Mouse (Mus musculus) layer of hippocampus, adult 8-10 months (tissue): Measurements from ENCODE around the gene Shc2. TPM values are rescaled to one million over a fixed set of nuclear protein-coding genes. Genes with fewer than 3 reads are reported as not detected.

Experiments used
- DNase-seq, 2 experiments: peaks; one replicate each; pipeline ENCODE4 v3.0.0; 2022; ENCODE audit warnings: low spot score in 2 of 2
- total RNA-seq, 4 experiments: library from RNA; stranded (reverse); gene quantifications; 2 replicates each; pipeline ENCODE4 v1.2.4; 2022

Shc2 gene
- total RNA-seq, 4 experiments from 2014 or later = 41.1 to 51.9 (median 45.4) TPM

DNA sequence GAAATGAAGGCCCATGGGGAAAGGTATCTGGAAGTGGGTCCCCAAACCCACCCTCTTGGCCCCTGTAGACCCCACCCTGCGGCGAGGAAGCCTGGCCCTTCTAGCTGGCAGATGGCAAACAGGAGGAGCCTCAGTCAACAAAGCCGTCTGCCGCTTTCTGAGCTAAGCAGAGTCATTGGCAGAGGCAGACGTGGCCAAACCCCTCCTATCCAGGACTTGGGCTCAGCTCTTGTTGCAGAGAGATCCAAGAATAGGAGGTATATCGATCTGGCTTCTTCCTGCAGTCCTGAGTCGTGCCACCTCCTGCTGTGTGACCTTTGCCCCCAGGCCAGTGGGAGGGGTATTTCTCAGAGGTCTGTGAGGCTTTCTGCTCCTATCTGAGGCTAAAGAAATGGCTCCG lies 21.9 kb downstream of the Shc2 start:
- DNase-seq = no peak

DNA sequence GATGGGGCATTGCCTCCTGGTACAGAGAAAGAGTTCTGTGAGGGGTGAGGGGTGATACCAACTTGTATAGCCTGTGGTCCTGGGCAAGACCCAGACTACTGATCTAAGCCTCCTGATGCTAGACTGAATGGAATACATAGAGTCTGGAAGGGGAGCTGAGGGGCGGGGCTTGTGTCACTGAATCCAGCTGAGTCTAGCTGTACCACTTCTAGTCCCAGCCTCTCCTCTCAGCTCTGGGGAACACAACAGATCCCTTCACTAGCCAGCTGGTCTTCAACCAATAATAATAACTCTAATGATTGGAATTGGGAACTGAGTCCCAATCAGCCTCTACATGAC lies 23.4 kb downstream of the Shc2 start:
- no peak for DNase-seq

DNA sequence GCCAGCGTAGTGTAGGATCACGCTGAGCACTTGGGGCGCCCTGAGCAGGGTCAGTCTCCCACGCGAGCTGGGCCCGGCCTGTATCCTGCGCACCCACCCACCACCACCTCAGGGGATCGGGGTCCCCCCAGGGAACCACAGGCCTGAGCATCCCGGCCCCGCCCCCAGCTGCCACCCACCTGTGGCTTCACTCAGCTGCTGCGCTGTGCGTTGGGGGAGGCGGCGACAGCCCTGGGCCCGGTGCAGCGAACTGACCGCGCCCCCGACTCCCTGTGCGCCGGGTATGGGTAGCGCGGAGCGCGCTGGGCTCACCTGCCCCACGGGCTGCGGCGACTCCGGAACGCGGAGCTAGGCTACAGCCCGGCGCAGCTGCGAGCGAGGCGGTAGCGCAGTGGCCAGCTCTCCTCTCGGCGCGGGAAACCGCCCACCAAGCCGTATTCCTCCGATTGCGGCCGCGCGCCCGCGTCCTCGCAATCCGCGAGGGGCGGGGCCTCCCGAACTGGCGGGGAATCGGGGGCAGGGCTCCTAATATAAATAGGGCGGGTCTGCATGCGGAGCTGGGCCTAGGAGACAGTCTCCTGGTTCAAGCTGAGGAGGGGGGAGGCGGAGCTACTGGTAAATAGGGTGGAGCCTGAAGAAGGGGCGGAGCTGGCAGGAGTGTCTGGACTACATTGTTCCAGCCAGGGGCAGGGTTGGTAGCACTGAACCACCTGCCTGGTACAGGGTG lies 24.0 kb downstream of the Shc2 start, which contains the start of gene C2cd4c:
TSS of gene C2cd4c (minus strand) at position 448 of the 727 bp plus-strand sequence.
- DNase-seq = peak; percentile 62 to 68

DNA sequence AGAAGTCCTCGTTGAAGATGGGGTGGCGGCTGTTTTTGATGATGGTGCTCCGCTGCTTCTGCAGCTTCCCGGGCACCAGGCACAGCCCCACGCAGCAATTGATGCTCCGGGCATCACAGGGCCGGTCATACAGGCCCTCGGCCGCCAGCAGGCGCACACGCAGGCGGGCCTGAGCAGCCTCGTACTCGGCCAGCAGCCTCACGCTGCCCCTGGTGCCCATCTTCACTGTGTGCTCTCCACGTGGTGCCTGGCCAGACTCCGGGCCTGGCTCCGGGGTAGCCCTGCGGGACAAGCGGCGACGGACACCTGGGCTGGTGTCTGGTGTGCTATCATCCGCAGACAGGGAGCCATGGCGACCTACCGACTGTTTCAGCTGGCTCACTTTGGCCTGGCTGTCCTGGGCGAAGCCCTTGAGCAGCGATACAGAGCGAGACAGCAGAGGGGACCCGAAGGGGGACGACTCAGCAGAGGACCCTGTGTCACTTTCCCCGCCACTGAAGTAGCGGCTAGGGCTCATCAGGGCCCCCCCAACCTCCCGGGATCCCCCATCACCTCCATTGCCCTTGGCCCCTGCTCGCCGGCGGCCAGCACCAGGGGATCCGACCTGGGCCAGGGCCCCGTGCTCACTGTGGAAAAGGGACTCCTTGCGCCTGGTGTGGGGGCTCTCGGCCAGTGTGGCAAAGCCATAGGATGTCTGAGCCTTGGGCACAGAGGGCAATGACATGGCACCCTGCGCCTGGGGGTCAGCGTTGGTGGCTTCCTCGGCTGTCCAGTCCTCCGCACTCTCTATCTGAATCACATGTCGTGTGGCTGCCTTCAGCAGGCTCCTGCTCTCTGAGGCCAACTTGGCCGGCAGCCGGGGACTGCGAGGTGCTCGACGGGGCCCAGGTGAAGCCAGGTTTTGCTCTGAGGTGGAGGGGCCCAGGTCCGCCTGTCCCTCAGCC lies 25.3 kb downstream of the Shc2 start:
- DNase-seq = no peak

DNA sequence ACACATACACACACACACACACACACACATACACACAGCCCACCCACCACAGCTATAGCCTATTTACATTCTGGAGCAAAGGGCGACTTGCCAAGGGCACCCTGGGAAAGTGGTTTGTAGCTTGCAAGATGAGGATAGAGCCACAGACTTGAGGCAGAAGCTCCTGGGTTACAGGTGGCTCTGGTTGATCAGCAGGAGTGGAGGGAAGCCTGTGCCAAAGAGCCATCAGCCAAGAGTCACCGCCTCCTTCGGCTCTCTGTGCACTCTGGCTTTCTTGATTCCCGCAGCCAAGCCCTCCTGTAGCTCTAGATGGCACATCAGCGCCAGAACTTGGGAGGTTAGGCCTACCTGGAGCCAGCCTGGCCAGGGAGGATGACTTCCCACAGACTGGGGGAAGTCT lies 26.4 kb downstream of the Shc2 start:
- DNase-seq = no peak

DNA sequence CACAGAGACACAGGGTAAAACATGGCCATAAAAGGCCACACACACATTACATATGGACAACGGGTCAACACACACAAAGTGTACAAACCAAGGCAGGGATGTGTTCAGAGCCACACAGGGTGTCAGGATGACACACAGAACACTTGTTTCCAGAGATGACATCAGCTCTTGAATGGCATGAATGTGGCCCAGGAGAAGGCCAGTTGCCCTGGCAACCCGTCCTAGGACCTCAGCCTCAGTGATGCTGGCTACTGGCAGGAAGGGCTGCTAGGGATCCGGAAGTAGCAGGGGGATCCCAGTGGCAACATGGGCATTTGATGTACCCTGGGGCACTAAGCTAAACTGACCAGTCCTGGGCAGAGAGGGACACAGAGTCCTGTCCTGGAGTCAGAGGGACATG lies 28.4 kb downstream of the Shc2 start:
- no peak for DNase-seq

DNA sequence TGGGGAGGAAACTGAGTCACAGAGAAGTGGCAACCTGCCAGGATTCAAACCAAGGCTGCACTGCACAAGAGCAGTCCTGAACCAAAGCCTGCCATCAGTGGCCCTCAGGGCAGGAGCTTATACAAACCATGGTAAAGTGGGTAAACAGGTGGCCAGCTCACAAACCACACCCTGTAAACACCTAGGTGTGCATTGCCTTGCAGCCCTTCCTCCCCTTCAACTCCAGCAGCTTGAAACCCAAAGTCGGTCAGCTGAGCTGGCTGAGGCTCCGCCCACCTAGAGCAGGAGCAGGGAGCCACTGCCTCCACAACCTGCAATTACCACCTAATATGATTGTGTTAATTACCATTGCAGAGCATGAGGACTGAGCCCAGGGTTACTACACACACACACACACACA lies 29.8 kb downstream of the Shc2 start:
- DNase-seq = no peak

DNA sequence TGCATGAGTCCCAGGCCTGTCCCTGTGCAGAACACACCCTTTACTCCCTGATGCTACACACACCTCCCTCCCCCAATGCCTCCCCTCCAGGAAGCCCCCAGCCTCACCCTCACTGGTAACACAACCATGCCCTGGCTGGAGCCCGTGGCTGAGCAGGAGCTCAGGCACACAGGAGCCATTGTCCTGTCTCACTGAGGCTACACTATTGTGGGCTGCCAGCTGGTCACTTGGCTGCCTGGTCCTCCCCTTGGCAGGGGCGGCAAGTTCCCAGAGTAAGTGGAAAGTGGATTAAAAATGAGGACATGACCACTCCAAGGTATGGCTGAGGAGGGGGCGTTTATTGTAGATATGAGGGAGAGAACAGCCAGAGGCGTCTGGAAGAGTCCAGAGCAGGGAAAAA lies 31.2 kb downstream of the Shc2 start:
- DNase-seq = no peak

DNA sequence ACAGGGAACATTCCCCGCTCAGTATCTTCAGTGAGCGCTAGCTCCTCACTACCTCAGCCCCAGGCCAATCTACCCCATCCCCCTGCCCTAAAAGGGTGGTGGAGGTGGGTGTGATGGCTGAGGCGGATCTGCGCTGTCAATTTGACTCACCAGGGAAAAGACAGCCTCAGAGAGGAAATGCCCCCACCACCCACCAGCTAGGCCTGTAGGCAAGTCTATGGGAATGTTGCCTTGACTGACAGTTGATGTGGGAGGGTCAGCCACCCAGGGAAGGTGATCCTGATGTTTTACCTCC lies 39.8 kb downstream of the Shc2 start:
- no peak for DNase-seq

DNA sequence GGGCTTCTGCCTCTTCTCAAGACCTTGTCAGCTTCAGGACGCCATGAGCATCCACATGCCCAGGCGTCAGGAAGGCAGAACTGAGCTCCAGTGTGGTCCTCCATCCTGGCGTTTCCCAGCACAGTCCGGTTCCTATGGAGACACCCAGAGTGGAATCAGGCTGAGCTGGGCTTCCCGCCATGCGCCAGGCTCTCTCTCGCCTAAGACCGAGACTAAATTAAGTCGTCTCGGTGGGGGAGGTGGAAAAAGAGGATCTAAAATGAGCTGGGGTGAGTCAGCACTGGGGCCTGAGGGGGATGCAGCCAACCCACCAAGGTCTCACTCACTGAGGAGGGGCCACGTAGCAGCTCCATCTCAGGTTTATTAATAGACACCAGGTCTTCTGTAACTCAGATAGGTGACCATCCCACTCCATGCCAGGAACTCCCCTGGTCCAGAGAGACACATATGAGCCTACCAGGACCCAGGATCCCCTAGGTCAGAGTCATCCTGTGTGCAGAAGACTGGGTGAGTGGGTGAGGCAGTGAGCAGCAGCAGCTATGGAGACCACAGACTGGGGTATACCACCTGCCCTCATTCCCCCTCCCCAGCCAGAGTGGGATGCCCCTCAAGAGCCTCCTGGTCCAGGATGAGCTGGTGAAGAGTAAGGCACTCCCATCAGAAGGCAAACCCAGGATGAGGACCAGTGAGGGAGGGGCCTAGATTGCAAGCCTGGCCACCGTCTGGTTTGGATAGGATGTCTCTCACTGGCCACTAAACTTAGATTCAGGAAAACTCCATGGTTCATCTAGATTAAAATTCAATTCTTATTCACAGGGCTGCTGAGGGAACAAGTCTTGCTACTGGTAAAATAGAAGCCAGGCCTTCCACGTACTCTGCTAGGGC lies 40.4 kb downstream of the Shc2 start:
- peak; percentile 64 to 70 for DNase-seq

DNA sequence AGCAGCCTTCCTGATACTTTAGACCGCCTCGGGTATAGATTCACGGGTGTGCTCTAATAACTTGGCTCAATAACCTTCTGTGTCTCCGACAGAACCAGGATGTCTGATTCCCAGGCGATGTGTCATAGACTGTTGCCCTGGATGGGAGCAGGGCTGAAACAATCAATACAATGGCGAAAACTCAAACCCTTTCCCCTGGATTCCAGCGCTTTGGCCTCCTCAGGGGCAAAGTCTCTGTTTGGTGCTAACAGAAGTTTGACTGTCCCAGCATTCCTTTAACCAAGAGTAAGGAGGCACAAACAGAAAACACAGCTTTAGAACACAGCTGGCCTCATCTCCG lies 42.2 kb downstream of the Shc2 start:
- no peak for DNase-seq

DNA sequence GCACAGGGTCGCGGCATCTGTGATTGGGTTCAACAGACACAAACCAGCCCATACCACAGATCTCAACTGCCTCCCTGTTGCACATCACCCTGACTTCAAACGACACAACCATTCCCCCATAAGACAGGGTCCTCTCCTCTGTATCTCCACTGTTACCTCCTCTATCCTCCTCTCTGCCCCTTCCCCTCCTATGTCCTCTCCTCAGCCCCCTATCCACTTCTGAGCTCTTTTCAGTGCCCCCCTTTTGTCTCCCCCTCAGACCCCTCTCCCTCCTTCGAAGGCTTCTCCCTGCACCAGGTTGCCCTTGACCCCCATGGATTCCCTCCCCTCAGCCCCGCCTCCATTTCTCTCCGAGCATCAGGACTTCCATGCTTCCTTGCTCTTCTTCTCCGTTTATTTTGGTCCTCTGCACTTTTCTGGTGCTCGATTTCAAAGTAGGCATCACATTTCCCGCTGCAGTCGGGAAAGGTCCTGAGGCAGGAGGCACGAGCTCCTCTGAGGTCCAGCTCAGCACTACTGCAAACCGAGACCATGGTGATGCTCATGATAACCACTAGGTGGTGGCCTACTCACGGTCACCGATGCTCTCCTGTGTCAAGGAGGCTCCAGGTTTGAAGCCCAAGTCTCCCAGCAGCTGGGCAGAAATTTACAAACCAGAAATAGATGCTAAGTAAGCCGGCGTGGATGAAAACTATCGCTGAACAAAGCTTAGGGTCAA lies 42.7 kb downstream of the Shc2 start:
- peak in 1 of 2 experiments; percentile 69 for DNase-seq

DNA sequence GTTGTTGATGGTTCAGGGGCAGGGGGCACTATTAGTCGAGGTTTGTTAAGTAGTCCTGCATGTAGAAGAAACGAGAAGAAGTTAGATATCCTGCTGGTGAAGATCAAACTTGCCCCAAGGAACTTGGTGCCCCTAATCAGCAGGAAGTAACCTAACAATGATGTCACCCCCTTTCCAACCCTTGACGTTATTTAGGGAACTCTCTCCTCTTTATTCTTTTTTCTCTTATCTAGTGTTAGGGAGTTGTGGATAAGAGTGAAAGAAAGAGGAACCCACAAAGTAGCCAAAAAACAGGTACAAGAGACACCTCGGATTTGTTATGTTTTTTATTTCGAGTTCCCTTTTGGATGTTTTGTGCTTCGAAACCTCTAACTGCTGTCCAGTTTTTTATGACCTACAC lies 43.6 kb downstream of the Shc2 start:
- no peak for DNase-seq

DNA sequence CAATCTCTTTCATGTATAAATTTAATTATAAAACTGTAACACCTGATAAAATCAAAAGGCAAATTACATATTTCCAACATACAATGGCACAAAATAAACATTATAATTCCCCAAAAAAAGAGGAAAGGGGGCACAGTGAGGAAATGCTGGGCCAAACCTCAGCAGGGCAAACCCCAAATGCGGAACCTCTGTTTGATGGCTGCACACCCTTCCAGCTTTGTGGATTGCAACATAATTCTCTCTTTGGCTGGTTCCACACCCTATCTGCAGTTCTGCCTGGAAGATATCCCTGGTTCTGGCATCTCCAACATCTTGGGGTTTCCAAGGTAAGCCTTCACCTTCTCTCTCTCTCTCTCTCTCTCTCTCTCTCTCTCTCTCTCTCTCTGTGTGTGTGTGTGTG lies 47.0 kb downstream of the Shc2 start:
- DNase-seq = no peak

DNA sequence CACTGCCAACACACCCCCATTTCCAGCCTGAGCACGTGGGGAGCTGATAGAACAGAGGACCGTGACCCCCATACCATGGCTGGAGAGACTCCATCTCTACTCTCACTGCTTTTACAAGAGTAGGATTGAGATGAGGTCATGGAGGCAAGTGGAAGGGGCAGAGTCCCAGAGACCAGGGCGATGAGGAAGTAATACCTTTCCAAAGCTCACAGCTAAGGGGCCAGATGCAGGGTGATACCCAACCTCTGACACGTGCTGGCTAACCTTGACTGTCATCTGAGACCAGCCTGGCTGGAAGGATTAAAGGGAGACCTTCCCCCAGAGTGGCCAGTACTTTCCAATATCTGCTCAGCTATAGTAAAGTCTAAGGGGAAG lies 50.0 kb downstream of the Shc2 start:
- no peak for DNase-seq

DNA sequence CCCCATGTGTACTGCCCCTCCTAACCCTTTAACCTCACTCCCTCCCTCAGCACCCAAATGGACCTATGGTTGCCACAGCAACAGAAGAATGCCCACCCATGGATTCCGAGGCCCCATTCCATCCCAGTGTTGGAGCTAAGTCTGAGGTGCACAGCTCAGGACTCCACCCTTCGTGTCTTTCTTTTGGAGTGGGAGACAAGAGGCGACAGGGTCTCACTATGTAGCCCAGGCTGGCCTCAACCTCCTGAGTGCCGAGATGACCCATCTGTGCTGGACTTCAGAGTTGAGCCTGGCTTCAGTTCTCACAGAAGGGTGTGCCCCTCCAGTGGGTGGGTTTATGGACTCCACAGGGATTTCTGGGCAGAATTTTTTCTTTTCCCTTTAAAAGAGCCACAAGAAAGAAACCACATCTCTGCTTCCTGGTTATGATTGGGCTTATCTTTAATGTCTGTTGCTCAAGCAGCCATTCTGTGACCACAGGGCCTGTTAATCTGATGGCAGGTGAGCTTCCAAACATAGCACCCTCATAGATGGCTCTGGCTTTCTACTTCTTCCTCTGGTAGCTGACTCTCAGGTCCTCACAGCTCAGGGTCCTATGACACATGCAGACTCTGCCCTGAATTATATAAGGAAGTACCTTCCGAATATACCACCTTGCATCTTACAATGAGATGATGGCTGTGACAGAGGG lies 50.5 kb downstream of the Shc2 start, which contains the start of gene Theg:
TSS of gene Theg (minus strand) at position 271 of the 691 bp plus-strand sequence.
- DNase-seq = no peak

DNA sequence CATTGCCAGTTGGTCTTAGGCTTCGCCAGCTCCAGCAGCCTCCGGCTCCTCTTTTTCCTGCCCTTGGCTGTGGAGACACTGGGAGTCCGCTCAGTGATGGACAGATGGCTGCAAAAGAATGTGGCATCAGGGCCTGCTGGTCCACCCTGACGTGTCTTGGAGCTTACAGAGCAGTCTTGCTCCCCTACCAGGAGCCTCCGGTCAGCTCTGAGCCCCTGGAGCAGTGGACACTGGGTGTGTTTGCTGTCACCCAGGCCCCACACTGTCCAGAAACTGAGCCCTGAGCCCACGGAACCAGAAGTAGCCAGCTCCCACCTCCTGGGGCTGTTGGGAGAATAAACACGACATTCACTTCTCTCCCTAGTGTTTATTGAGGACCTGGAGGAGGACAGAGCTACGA lies 51.5 kb downstream of the Shc2 start:
- DNase-seq = no peak

DNA sequence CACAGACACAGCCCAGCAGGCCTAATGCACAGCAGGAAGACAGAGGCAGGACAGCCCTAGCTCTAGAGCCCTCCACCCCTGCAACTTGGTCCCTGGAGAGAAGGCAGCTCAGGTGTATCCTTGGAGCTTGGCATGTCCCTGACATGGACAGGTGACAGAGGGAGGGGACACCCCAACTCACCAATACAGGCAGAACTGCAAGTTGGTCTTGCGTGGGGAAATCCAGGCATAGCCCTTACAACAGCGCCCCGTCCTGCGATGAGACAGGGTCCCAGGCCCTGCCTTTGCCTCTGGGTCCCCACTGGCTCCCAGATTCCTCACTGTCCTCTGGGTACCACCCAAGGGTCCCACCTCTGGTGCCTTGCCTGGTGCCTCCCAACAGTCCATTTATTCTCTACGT lies 52.0 kb downstream of the Shc2 start:
- DNase-seq = no peak

DNA sequence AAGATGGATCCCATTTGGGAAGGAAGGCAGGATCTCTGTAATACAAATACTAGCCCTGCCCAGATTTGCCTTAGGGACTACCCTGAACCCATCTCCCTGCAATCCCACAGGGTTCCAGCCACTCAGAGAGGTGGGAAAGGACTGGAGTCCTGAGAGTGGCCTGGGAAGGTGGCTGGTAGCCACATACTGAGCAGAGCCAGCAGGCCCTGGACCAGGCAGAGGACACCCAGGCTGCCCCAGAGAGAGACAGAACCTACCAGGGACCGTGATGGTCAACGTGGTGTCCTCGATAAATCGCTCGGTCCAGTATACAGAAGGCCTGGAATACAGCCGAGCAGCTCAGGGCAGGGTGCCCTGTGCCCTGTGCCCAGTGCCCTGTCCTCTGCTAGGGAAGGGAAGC lies 52.6 kb downstream of the Shc2 start:
- DNase-seq = no peak

DNA sequence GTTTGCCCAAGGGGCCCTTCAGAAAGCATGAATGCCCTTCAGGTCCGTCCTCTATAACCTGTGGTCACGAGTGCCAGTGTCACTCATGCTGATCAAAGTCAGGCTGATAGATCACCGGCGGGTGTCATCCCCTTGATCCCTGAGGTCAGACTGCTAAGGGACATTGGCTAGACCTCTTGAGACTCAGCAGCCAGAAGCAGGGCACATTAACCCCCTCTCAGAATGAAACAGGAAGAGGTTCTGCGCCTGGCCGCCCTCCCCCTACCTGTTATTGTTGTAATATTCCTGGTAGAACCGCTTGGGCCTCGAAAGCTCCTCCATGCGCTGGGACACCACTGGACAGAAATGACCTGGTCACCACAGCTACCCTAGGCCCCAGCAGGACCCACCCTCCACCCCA lies 53.3 kb downstream of the Shc2 start:
- DNase-seq = no peak

DNA sequence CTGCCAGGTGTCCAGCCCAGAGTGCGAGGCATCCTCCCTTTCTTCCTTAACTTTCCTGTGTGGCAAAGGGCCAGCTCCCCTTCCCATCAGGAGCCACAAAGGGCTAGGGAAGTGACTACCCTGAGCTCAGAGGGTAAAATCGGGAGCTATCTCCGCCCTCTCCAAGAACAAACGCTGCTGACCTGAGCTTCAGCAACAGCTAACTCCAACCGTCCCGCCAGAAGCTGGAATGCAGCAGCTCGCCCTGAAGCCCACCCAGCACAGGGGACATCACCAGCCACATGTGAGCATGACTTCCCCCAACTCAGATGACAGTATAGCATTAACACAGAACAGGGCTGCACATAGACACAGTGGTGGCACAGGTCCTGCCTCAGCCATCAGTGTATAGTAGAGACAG lies 53.7 kb downstream of the Shc2 start:
- no peak for DNase-seq
